Comparison of ENCODE assay signal across 14 mouse cellular contexts in the genomic region with DNA sequence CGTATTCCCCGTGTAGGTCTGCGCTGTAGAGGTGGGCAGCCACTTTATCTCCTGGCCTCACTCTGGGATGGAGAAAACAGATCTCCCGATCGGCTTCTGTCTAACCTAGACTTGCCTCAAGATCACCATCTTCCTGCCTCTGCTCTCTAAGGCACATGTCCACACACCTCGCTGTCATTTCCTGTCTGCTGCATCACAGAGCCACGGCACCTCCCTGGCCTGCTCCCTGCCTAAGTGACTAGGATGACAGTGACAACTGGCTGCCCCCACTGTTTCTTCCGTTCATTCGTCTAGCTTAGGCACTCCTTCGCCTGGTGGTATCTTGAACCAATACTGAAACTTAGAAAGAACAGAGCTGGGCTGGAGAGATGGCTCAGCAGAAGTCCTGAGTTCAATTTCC. TPM values are rescaled to one million over a fixed set of nuclear protein-coding genes. Genes with fewer than 3 reads are reported as not detected.
"Had no signal": no experiment of that assay in that cellular context is flagged by ENCODE, and none has a peak within 500 bp of the region (broad histone marks: within the 10 kb centered on the region; RNA-seq: fewer than 3 reads in every experiment).

No protein-coding gene starts in this region.

- DNase-seq: kidney, adult 8-10 months; kidney, postnatal 36 days; layer of hippocampus, adult 9-11 months; left cerebral cortex, postnatal 4 days; lung, adult 18-20 months; right cerebral cortex, adult 18-20 months; right cerebral cortex, postnatal 25 days had no signal

- ATAC-seq: intestine, postnatal 0 days had no signal

- H3K27me3 ChIP-seq: limb, embryonic 13.5 days; midbrain, embryonic 12.5 days; neural tube, embryonic 15.5 days had no signal

- H3K9me3 ChIP-seq: midbrain, embryonic 12.5 days; neural tube, embryonic 15.5 days had no signal

- H3K4me3 ChIP-seq: limb, embryonic 13.5 days; midbrain, embryonic 12.5 days; neural tube, embryonic 15.5 days had no signal

- H3K36me3 ChIP-seq: midbrain, embryonic 12.5 days; neural tube, embryonic 15.5 days had no signal

- H3K4me1 ChIP-seq: limb, embryonic 13.5 days; midbrain, embryonic 12.5 days; neural tube, embryonic 15.5 days had no signal

RNA-seq across cellular contexts. Expression of a gene that starts 16.7 kb away (rescaled TPM):
- total RNA-seq: layer of hippocampus, adult 18-20 months had no signal
- polyA plus RNA-seq: intestine, postnatal 0 days; midbrain, postnatal 0 days had no signal

RNA-seq across cellular contexts. Expression of a gene that starts 17.6 kb away (rescaled TPM):
- total RNA-seq: midbrain, postnatal 0 days had no signal

RNA-seq across cellular contexts. Expression of a gene that starts 21.4 kb away (rescaled TPM):
- total RNA-seq: liver, adult 2 months had no signal
